ENCODE assay signal across 19 mouse cellular contexts in the genomic region with DNA sequence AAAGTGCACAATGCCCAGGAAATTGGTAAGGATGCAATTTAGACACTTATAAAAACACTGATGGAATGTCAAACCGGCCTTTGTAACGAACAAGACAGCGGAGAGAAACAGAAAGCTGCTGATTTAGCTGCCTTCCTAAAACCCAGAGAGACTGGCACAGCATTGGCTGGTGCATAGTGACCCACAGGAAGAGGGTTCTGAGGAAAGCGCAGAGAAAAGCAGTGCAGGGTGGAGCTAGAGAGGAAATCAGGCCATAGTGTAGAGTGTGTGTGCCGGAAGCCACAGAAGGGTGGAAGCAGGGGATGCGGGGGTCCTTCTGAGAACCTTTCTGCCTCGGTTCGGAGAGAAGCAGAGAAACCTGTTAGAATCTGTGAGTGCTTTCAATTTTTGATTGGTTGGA. TPM values are rescaled to one million over a fixed set of nuclear protein-coding genes. Genes with fewer than 3 reads are reported as not detected.
DNase-seq lines count a peak whose midpoint lies in the region; ATAC-seq and TF ChIP-seq lines count a peak whose summit lies in the region.
"Had no signal": no experiment of that assay in that cellular context is flagged by ENCODE, and none has a peak within 500 bp of the region (broad histone marks: within the 10 kb centered on the region; RNA-seq: fewer than 3 reads in every experiment).

No protein-coding gene starts in this region.

- H3K9ac ChIP-seq in midbrain, postnatal 0 days (replicated peaks; ENCODE audit: low read length, poor library complexity, severe bottlenecking), result no peak overlapping the region
- H3K9ac ChIP-seq: lung, embryonic 14.5 days; neural tube, embryonic 12.5 days had no signal

- ATAC-seq in common myeloid progenitor, adult 5-6 weeks (replicated peaks; ENCODE audit: low read depth, poor library complexity, severe bottlenecking), result peak; percentile 92
- ATAC-seq in megakaryocyte progenitor cell, adult 5-6 weeks (replicated peaks; ENCODE audit: poor library complexity), result peak; percentile 90
- ATAC-seq in midbrain, postnatal 0 days (ENCODE audit: low FRiP score), result no peak

- H3K4me1 ChIP-seq in midbrain, postnatal 0 days (ENCODE audit: insufficient read depth, low read length), result no peaks in the 10 kb centered on the region
- H3K4me1 ChIP-seq: neural tube, embryonic 12.5 days had no signal

- no peak for TF ChIP-seq CTCF in midbrain, postnatal 0 days (IDR thresholded peaks at IDR 0.05)

- H3K4me2 ChIP-seq in midbrain, postnatal 0 days (ENCODE audit: low read depth, low read length, poor library complexity, severe bottlenecking), result no peak overlapping the region
- H3K4me2 ChIP-seq: lung, embryonic 14.5 days; midbrain, embryonic 11.5 days; neural tube, embryonic 12.5 days had no signal

- no peaks in the 10 kb centered on the region for H3K27me3 ChIP-seq in midbrain, postnatal 0 days (ENCODE audit: insufficient read depth, low read length)
- H3K27me3 ChIP-seq: neural tube, embryonic 12.5 days had no signal

- no peaks in the 10 kb centered on the region for H3K36me3 ChIP-seq in midbrain, postnatal 0 days (ENCODE audit: insufficient read depth, low read length)
- H3K36me3 ChIP-seq: neural tube, embryonic 12.5 days had no signal

- H3K4me3 ChIP-seq in midbrain, postnatal 0 days (ENCODE audit: low read depth, low read length), result no peak overlapping the region
- H3K4me3 ChIP-seq: neural tube, embryonic 12.5 days had no signal

- WGBS in midbrain, postnatal 0 days, result 92% methylated on average over 8 of the region's 8 CpGs

- no peaks in the 10 kb centered on the region for H3K9me3 ChIP-seq in midbrain, postnatal 0 days (ENCODE audit: low read length)
- H3K9me3 ChIP-seq: neural tube, embryonic 12.5 days had no signal

- DNase-seq in spleen, adult 18-20 months, result peak; percentile 14 to 16
- no peak for DNase-seq in spleen, adult 12 weeks (ENCODE audit: low spot score)
- no peak for DNase-seq in midbrain, postnatal 0 days (ENCODE audit: low spot score)
- DNase-seq in cerebellum, postnatal 10 days, result no peak
- no peak for DNase-seq in neural tube, embryonic 10.5 days (ENCODE audit: extremely low spot score, low spot score)
- DNase-seq: adrenal gland, postnatal 25 days; cerebellum, adult 9-10 months; gastrocnemius, postnatal 14 days; kidney, postnatal 4 days; lung, embryonic 14.5 days had no signal

- H3K27ac ChIP-seq in midbrain, postnatal 0 days (ENCODE audit: low read depth, low read length), result no peak overlapping the region
- H3K27ac ChIP-seq: neural tube, embryonic 12.5 days; stomach, postnatal 0 days had no signal

RNA-seq across cellular contexts. Expression of a gene that starts 6.2 kb away (rescaled TPM):
- total RNA-seq in common myeloid progenitor, adult 5-6 weeks (2017), result 0.14 TPM in 1 of 2 replicates, not detected in the other
- total RNA-seq in megakaryocyte progenitor cell, adult 5-6 weeks (2015), result 0.24 TPM in 1 of 2 replicates, not detected in the other
- total RNA-seq in megakaryocyte progenitor cell, adult 5-6 weeks (2017), result 0.03 TPM in 1 of 2 replicates, not detected in the other
- total RNA-seq in midbrain, postnatal 0 days (2014; rRNA removed), result 0.99 and 1.8 TPM in 2 replicates
- 1.0 and 1.1 TPM in 2 replicates for polyA plus RNA-seq in midbrain, postnatal 0 days (2015; fragmentation: Nextera tagmentation; extraction: Ambion mirVana)
- polyA plus RNA-seq: embryonic facial prominence, embryonic 11.5 days; forebrain, embryonic 11.5 days; heart, embryonic 16.5 days; intestine, embryonic 14.5 days; lung, embryonic 14.5 days; midbrain, embryonic 11.5 days; stomach, postnatal 0 days had no signal

RNA-seq across cellular contexts. Expression of a gene that starts 7.1 kb away (rescaled TPM):
- 13.7 and 22.4 TPM in 2 replicates for total RNA-seq in common myeloid progenitor, adult 5-6 weeks (2017)
- total RNA-seq in megakaryocyte progenitor cell, adult 5-6 weeks (2015), result 18.6 and 20.4 TPM in 2 replicates
- 13.8 and 15.5 TPM in 2 replicates for total RNA-seq in megakaryocyte progenitor cell, adult 5-6 weeks (2017)
- 91.3 and 95.9 TPM in 2 replicates for total RNA-seq in midbrain, postnatal 0 days (2014; rRNA removed)
- 28.8 and 32.7 TPM in 2 replicates for polyA plus RNA-seq in midbrain, postnatal 0 days (2015; fragmentation: Nextera tagmentation; extraction: Ambion mirVana)

Comparison
In these comparisons a context has a peak if more than half of its experiments do, and no peak if none do; other contexts are left out.
1. DNase-seq: peak in spleen, adult 18-20 months (2 of 2); none in spleen, adult 12 weeks (single experiment), midbrain, postnatal 0 days (single experiment), cerebellum, postnatal 10 days (0 of 2) and neural tube, embryonic 10.5 days (single experiment).